Mouse (Mus musculus): ENCODE data around the gene Apoc1. TPM values are rescaled to one million over a fixed set of nuclear protein-coding genes. Genes with fewer than 3 reads are reported as not detected.

Apoc1 gene
- total RNA-seq, 2 experiments from 2014 or later = 4.8 to 7.5 TPM

GRCm38 (mm10) chr7:19651063-19651786 lies 41.2 kb downstream of the Apoc1 start:
- no peak for DNase-seq (ENCODE audit: extremely low spot score in 1 of 2, low spot score in 1 of 2)

- no peak for DNase-seq (ENCODE audit: extremely low spot score in 1 of 2, low spot score in 1 of 2)
These were observed 51.2 kb downstream of the Apoc1 start for GRCm38 (mm10) chr7:19641223-19641622.

Other genes with a start within 250 kb of the Apoc1 start
- 100 to 1,000 TPM in 1 of 2 experiments, 10 to 100 TPM in 1; 92.8 to 105 TPM for gene Mark4, start 233.8 kb downstream of the Apoc1 start, total RNA-seq (2021)
- under 1 TPM; 0.37 to 0.38 TPM for gene Exoc3l2, start 229.3 kb downstream of the Apoc1 start, total RNA-seq (2021)
- gene Bloc1s3, start 184.3 kb downstream of the Apoc1 start, total RNA-seq (2021) = 1 to 10 TPM; 6.0 to 7.1 TPM
- gene Trappc6a, start 184.3 kb downstream of the Apoc1 start, total RNA-seq (2021) = 10 to 100 TPM; 20.1 to 21.1 TPM
- under 1 TPM; 0.49 to 0.66 TPM for gene Nkpd1, start 174.8 kb downstream of the Apoc1 start, total RNA-seq (2021)
- 100 to 1,000 TPM; 103 to 112 TPM for gene Ppp1r37, start 129.6 kb downstream of the Apoc1 start, total RNA-seq (2021)
- gene Zfp296, start 115.4 kb downstream of the Apoc1 start, total RNA-seq (2021) = 1 to 10 TPM in 1 of 2 experiments, under 1 TPM in 1; 0.30 to 1.0 TPM
- 10 to 100 TPM; 38.0 to 40.7 TPM for gene Gemin7, start 115.1 kb downstream of the Apoc1 start, total RNA-seq (2021)
- gene Clasrp, start 88.2 kb downstream of the Apoc1 start, total RNA-seq (2021) = 10 to 100 TPM; 70.6 to 94.5 TPM
- gene Relb, start 63.2 kb downstream of the Apoc1 start, total RNA-seq (2021) = 10 to 100 TPM in 1 of 2 experiments, 1 to 10 TPM in 1; 9.4 to 10.4 TPM
- 100 to 1,000 TPM; 148 TPM for gene Clptm1, start 27.6 kb downstream of the Apoc1 start, total RNA-seq (2021)
- not detected for gene Apoc2, start 14.7 kb downstream of the Apoc1 start, total RNA-seq (2021)
- not detected for gene Gm44805, start 11.2 kb downstream of the Apoc1 start, total RNA-seq (2021)
- gene Apoc4, start 11.2 kb downstream of the Apoc1 start, total RNA-seq (2021) = not detected
- gene Apoe, start 6.5 kb upstream of the Apoc1 start, total RNA-seq (2021) = 1,000 to 10,000 TPM; 2,615 to 2,768 TPM
- gene Tomm40, start 22.8 kb upstream of the Apoc1 start, total RNA-seq (2021) = 100 to 1,000 TPM; 109 TPM
- gene Nectin2, start 57.8 kb upstream of the Apoc1 start, total RNA-seq (2021) = 1 to 10 TPM; 7.9 to 9.1 TPM
- gene Bcam, start 78.4 kb upstream of the Apoc1 start, total RNA-seq (2021) = 10 to 100 TPM in 1 of 2 experiments, 1 to 10 TPM in 1; 8.7 to 11.4 TPM
- not detected for gene Cblc, start 104.1 kb upstream of the Apoc1 start, total RNA-seq (2021)
- gene Bcl3, start 130.1 kb upstream of the Apoc1 start, total RNA-seq (2021) = under 1 TPM; 0.49 to 0.61 TPM
- 1 to 10 TPM; 1.8 to 2.9 TPM for gene Gm19345, start 159.3 kb upstream of the Apoc1 start, total RNA-seq (2021)
- gene Ceacam16, start 168.6 kb upstream of the Apoc1 start, total RNA-seq (2021) = not detected
- gene Ceacam19, start 195.3 kb upstream of the Apoc1 start, total RNA-seq (2021) = not detected
- gene Pvr, start 228.5 kb upstream of the Apoc1 start, total RNA-seq (2021) = 10 to 100 TPM; 10.2 to 15.9 TPM